Mouse (Mus musculus) heart, postnatal 25 days (tissue): ENCODE measurements around the gene Rab11fip4. TPM values are rescaled to one million over a fixed set of nuclear protein-coding genes. Genes with fewer than 3 reads are reported as not detected.

Source experiments
- DNase-seq: peaks from one replicate; pipeline ENCODE4 v3.0.0; 2022; ENCODE audit warnings: low spot score
- intact Hi-C: fragments of 180-260 bp; cut with DNase I; formaldehyde crosslinking; loops from one replicate; pipeline ENCODE4 v1.15.1; 2025
- total RNA-seq, 2 experiments: library from RNA; stranded (reverse); gene quantifications; 2 replicates each; pipeline ENCODE4 v1.2.3; 2021

Gene Rab11fip4
- under 1 TPM; 0.06 to 0.29 TPM for total RNA-seq

GRCm38 (mm10) chr11:79590664-79591590 is at the start of gene Rab11fip4:
Gene Rab11fip4, plus strand, starts transcription at chr11:79591212.
- DNase-seq: no peak
- intact Hi-C loops: no loop called here

- intact Hi-C loops: no loop called here
- no peak for DNase-seq
Measured at GRCm38 (mm10) chr11:79552622-79553021, 38.4 kb upstream of the Rab11fip4 start.

GRCm38 (mm10) chr11:79560536-79560935 is 30.5 kb upstream of the Rab11fip4 start:
- intact Hi-C loops: no loop called here
- DNase-seq: no peak

GRCm38 (mm10) chr11:79563493-79563892 is 27.5 kb upstream of the Rab11fip4 start:
- intact Hi-C loops: no loop called here
- DNase-seq: no peak

- intact Hi-C loops: no loop called here
- DNase-seq: no peak
Measured at GRCm38 (mm10) chr11:79566947-79567346, 24.1 kb upstream of the Rab11fip4 start.

GRCm38 (mm10) chr11:79568197-79568911 is 22.7 kb upstream of the Rab11fip4 start:
- DNase-seq: no peak
- intact Hi-C loops: no loop called here

GRCm38 (mm10) chr11:79570319-79570718 is 20.7 kb upstream of the Rab11fip4 start:
- intact Hi-C loops: no loop called here

GRCm38 (mm10) chr11:79573836-79574235 is 17.2 kb upstream of the Rab11fip4 start:
- no peak for DNase-seq
- intact Hi-C loops: no loop called here

More at GRCm38 (mm10) chr11:79570319-79570718, 20.7 kb upstream of the Rab11fip4 start:
- no peak for DNase-seq

GRCm38 (mm10) chr11:79575383-79576073 is 15.5 kb upstream of the Rab11fip4 start:
- intact Hi-C loops: loop anchor here (5.0 kb wide), 1 partner anchor 98 kb away; no protein-coding TSS in a partner anchor
- DNase-seq: no peak

- no peak for DNase-seq
- intact Hi-C loops: loop anchor here (5.0 kb wide), 1 partner anchor 100 kb away; no protein-coding TSS in a partner anchor
Measured at GRCm38 (mm10) chr11:79577741-79578140, 13.3 kb upstream of the Rab11fip4 start.

- intact Hi-C loops: loop anchor here (5.0 kb wide), 1 partner anchor 342 kb away; no protein-coding TSS in a partner anchor
- DNase-seq: no peak
Measured at GRCm38 (mm10) chr11:79580660-79581059, 10.4 kb upstream of the Rab11fip4 start.

- intact Hi-C loops: loop anchor here (5.0 kb wide), 1 partner anchor 341 kb away; no protein-coding TSS in a partner anchor
- no peak for DNase-seq
Measured at GRCm38 (mm10) chr11:79581257-79581656, 9.8 kb upstream of the Rab11fip4 start.

- intact Hi-C loops: loop anchor here (1.0 to 5.0 kb wide), 2 partner anchors 102 to 338 kb away; no protein-coding TSS in a partner anchor
- DNase-seq: no peak
Measured at GRCm38 (mm10) chr11:79584191-79584590, 6.8 kb upstream of the Rab11fip4 start.

- no peak for DNase-seq
- intact Hi-C loops: no loop called here
Measured at GRCm38 (mm10) chr11:79589317-79590075, 1.5 kb upstream of the Rab11fip4 start.

- intact Hi-C loops: no loop called here
- DNase-seq: no peak
Measured at GRCm38 (mm10) chr11:79591591-79591975, 571 bp downstream of the Rab11fip4 start.

GRCm38 (mm10) chr11:79593495-79593894 is 2.5 kb downstream of the Rab11fip4 start:
- intact Hi-C loops: no loop called here

GRCm38 (mm10) chr11:79610454-79610853 is 19.4 kb downstream of the Rab11fip4 start:
- DNase-seq: no peak
- intact Hi-C loops: no loop called here

More at GRCm38 (mm10) chr11:79593495-79593894, 2.5 kb downstream of the Rab11fip4 start:
- DNase-seq: no peak

- DNase-seq: no peak
- intact Hi-C loops: no loop called here
Measured at GRCm38 (mm10) chr11:79611011-79611666, 20.1 kb downstream of the Rab11fip4 start.
